Mouse (Mus musculus) stomach, postnatal 0 days (tissue): ENCODE data around the gene Sned1.

Source experiments
- CTCF ChIP-seq: IDR thresholded peaks from 2 replicates; pipeline ENCODE4 v1.5.1; 2016; ENCODE audit warnings: antibody characterized with exemption, low read depth, mild to moderate bottlenecking, moderate library complexity
- EP300 ChIP-seq: optimal IDR thresholded peaks from 2 replicates; pipeline ENCODE3; 2016; ENCODE audit warnings: antibody characterized with exemption

DNA sequence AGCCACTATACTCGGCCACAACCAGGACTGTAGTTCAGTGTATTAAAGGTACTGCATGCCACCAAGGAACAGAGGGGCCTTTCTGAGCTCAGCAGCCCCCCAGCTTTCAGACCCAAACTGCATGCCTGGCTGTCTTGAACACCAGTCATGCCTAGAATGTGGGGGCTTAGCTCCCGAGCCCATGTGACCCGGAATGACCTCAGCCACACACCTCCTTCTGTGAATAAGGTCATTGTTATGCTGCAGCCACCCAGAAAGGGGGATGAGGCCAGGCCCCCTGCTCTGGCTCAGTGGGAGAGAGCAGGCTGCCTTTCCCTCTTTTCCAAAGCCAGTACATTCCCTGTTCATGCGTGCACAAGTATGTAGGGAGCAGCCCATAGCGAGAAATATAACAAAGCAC lies 21.0 kb upstream of the Sned1 start:
- TF ChIP-seq CTCF (no peak), EP300 (no peak)
